Mouse (Mus musculus): ENCODE measurements around the gene Chil1. TPM values are rescaled to one million over a fixed set of nuclear protein-coding genes. Genes with fewer than 3 reads are reported as not detected.

Gene Chil1
- polyA plus RNA-seq, 1 experiment from 2014 or later, result 4.5 TPM

DNA sequence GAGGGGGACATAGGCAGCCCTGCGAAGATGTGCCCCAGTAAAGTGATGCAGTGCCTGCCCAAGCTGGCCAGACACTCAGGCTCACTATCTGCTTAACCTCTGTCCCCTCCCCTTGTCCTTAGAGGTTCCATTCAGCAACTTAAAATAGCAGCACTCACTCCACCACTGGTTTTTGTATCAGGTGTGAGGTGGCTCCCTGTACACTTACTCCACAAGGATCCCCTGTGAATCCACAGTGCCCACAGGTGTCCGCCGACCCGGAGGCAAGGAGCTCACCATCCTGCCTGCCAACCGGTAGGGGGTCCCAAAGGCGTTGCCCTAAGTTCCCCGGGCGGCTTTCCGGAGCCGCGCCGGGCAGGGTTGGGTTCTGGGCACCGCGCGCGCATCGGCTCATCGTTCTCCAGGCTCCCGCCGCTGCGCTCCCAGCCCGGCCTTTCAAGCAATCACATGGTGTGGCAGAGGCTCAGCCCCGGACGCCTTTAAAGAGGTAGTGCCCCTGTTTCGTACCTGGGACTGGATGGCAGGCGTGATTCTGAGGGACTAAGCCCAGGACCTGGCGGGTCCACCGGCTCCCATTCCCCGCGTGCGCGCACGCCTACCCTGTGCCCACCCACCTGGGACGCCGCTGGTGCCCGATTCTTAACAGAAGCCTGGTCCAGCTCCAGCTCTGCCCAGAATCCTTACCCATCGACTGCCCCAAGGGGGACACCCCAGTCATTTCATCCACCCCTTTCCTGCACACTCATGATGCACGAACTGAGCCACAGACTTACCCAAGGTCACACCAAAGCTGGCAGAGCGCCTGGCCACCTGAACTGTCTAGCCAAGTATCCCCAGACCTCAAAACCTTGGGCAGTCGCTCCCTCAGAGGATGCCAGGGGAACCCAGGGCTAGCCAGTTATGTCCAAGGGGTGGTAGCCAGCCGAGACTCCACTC lies 52.7 kb downstream of the Chil1 start:
- H3K4me3 ChIP-seq, result peak overlapping the region; percentile 51
- WGBS, result 1% methylated on average over 41 of the region's 41 CpGs
- peaks cover 51% of the 10 kb centered on the region for H3K27me3 ChIP-seq
- H3K4me1 ChIP-seq, result peaks cover 28% of the 10 kb centered on the region
- no peaks in the 10 kb centered on the region for H3K9me3 ChIP-seq
- no peaks in the 10 kb centered on the region for H3K36me3 ChIP-seq
- H3K9ac ChIP-seq, result peak overlapping the region; percentile 66
- H3K4me2 ChIP-seq, result peak overlapping the region; percentile 95
- ATAC-seq (ENCODE audit: insufficient number of reproducible peaks, insufficient read depth, low FRiP score, low TSS enrichment, low read depth), result no peak
- no peak overlapping the region for H3K27ac ChIP-seq

DNA sequence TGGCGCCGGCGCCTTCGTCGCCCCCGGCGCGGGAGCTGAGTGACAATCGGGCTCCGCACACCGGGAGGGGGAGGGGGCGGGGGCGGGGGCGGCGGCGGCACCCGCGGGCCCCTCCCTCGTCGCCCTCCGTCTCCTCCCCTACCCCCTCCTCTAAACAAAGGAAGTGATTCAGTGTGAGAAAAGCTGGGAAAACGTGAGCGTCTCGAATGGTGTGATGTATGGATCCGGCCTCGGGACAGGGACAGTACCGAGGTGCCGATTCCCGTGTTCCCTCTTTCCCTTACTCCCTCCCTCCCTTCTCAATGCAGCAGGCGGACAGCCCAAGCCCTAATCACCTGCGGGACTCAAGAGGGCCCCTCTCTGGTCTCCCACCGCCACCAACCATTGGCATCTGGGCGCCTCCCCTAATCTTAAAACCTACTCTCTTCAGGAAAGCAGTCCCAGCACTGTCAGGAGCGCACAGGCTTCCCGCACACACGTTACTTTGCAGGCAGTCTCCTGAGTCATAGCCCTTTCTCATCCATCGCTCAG lies 53.5 kb downstream of the Chil1 start, which contains the start of gene Adora1:
Gene Adora1 (minus strand): TSS at position 41 of the 531 bp plus-strand sequence.
- Histone ChIP-seq H3K9ac (peak within 1 kb of the TSS; percentile 66), H3K36me3 (no peaks in the 10 kb centered on the region), H3K27me3 (peaks cover 55% of the 10 kb centered on the region), H3K27ac (no peak within 1 kb of the TSS), H3K4me2 (peak within 1 kb of the TSS; percentile 95), H3K4me3 (peak within 1 kb of the TSS; percentile 51), H3K4me1 (peaks cover 28% of the 10 kb centered on the region), H3K9me3 (no peaks in the 10 kb centered on the region)
- under 1% methylated on average over 30 of the region's 37 CpGs for WGBS
- ATAC-seq (ENCODE audit: insufficient number of reproducible peaks, insufficient read depth, low FRiP score, low TSS enrichment, low read depth), result no peak

GRCm38 (mm10) chr1:134236142-134236541 lies 54.2 kb downstream of the Chil1 start:
- 38% methylated on average over 3 of the region's 3 CpGs for WGBS

GRCm38 (mm10) chr1:134237438-134237837 lies 55.5 kb downstream of the Chil1 start:
- no peak overlapping the region for H3K4me2 ChIP-seq
- H3K27me3 ChIP-seq, result peaks cover 55% of the 10 kb centered on the region

More at GRCm38 (mm10) chr1:134236142-134236541, 54.2 kb downstream of the Chil1 start:
- Histone ChIP-seq H3K36me3 (no peaks in the 10 kb centered on the region), H3K27ac (no peak overlapping the region), H3K9ac (no peak overlapping the region; the same call in 1 of the 2 replicates), H3K4me3 (no peak overlapping the region), H3K4me2 (peak overlapping the region; percentile 95; the same call in 1 of the 2 replicates), H3K27me3 (peaks cover 55% of the 10 kb centered on the region), H3K4me1 (peaks cover 28% of the 10 kb centered on the region), H3K9me3 (no peaks in the 10 kb centered on the region)
- ATAC-seq (ENCODE audit: insufficient number of reproducible peaks, insufficient read depth, low FRiP score, low TSS enrichment, low read depth), result no peak

More at GRCm38 (mm10) chr1:134237438-134237837, 55.5 kb downstream of the Chil1 start:
- peaks cover 28% of the 10 kb centered on the region for H3K4me1 ChIP-seq
- H3K4me3 ChIP-seq, result no peak overlapping the region
- no peaks in the 10 kb centered on the region for H3K9me3 ChIP-seq
- H3K36me3 ChIP-seq, result no peaks in the 10 kb centered on the region
- WGBS, result 77% methylated on average over 3 of the region's 3 CpGs
- no peak overlapping the region for H3K27ac ChIP-seq
- H3K9ac ChIP-seq, result no peak overlapping the region
- no peak for ATAC-seq (ENCODE audit: insufficient number of reproducible peaks, insufficient read depth, low FRiP score, low TSS enrichment, low read depth)

Other genes with a start within 250 kb of the Chil1 start
- 9.6 and 10.1 TPM in 2 replicates for gene Fmod, start 144.9 kb upstream of the Chil1 start, polyA plus RNA-seq (2015; fragmentation: Nextera tagmentation; extraction: Ambion mirVana)
- gene Btg2, start 103.1 kb upstream of the Chil1 start, polyA plus RNA-seq (2015; fragmentation: Nextera tagmentation; extraction: Ambion mirVana), result 21.2 and 24.2 TPM in 2 replicates
- not detected in 2 replicates for gene Chit1, start 70.9 kb upstream of the Chil1 start, polyA plus RNA-seq (2015; fragmentation: Nextera tagmentation; extraction: Ambion mirVana)
- 6.0 and 9.9 TPM in 2 replicates for gene Mybph, start 11.3 kb downstream of the Chil1 start, polyA plus RNA-seq (2015; fragmentation: Nextera tagmentation; extraction: Ambion mirVana)
- 1.4 and 1.5 TPM in 2 replicates for gene Adora1, start 53.3 kb downstream of the Chil1 start, polyA plus RNA-seq (2015; fragmentation: Nextera tagmentation; extraction: Ambion mirVana)
- 20.4 and 29.0 TPM in 2 replicates for gene Myog, start 107.8 kb downstream of the Chil1 start, polyA plus RNA-seq (2015; fragmentation: Nextera tagmentation; extraction: Ambion mirVana)
- gene Ppfia4, start 150.8 kb downstream of the Chil1 start, polyA plus RNA-seq (2015; fragmentation: Nextera tagmentation; extraction: Ambion mirVana), result 4.0 and 5.0 TPM in 2 replicates
- gene Tmem183a, start 179.8 kb downstream of the Chil1 start, polyA plus RNA-seq (2015; fragmentation: Nextera tagmentation; extraction: Ambion mirVana), result 84.1 and 89.7 TPM in 2 replicates
- gene 4933406M09Rik, start 203.8 kb downstream of the Chil1 start, polyA plus RNA-seq (2015; fragmentation: Nextera tagmentation; extraction: Ambion mirVana), result not detected in 2 replicates
- gene Cyb5r1, start 223.4 kb downstream of the Chil1 start, polyA plus RNA-seq (2015; fragmentation: Nextera tagmentation; extraction: Ambion mirVana), result 34.9 and 37.4 TPM in 2 replicates
- gene Adipor1, start 233.2 kb downstream of the Chil1 start, polyA plus RNA-seq (2015; fragmentation: Nextera tagmentation; extraction: Ambion mirVana), result 81.6 and 87.4 TPM in 2 replicates

All from embryonic facial prominence, embryonic 13.5 days (tissue).